Mouse (Mus musculus) intestine, postnatal 0 days (tissue): ENCODE measurements around the gene Adamtsl5. TPM values are rescaled to one million over a fixed set of nuclear protein-coding genes. Genes with fewer than 3 reads are reported as not detected.
"Not testable (repeated sequence)": the region's sequence is repeated elsewhere in the genome, so short reads cannot be mapped to it uniquely, and the experiment has no call there.

Experiments
- ATAC-seq: fragments of 200-750 bp; cut with Nextera tagmentation; 2 replicates; pipeline ENCODE4 v1.8.0; 2017; ENCODE audit warnings: mild to moderate bottlenecking, moderate TSS enrichment, moderate library complexity
- H3K27ac ChIP-seq: fragments of 300-500 bp; sonication (generic); 2 replicates; pipeline ENCODE4 v1.5.1; 2014; ENCODE audit warnings: mild to moderate bottlenecking, low read depth, low read length, moderate library complexity
- H3K27me3 ChIP-seq: fragments of 300-500 bp; sonication (generic); replicated peaks from 2 replicates; pipeline ENCODE4 v1.6.1; 2014; ENCODE audit warnings: low read length, mixed read lengths; ENCODE audit not compliant: control insufficient read depth, insufficient read depth
- H3K36me3 ChIP-seq: fragments of 300-500 bp; sonication (generic); 2 replicates; pipeline ENCODE4 v1.6.1; 2014; ENCODE audit warnings: mild to moderate bottlenecking, moderate library complexity; ENCODE audit not compliant: control insufficient read depth, insufficient read depth
- H3K4me1 ChIP-seq: fragments of 300-500 bp; sonication (generic); replicated peaks from 2 replicates; pipeline ENCODE4 v1.6.1; 2014; ENCODE audit warnings: antibody characterized with exemption, low read length, mixed read lengths; ENCODE audit not compliant: control insufficient read depth, insufficient read depth
- H3K4me2 ChIP-seq: fragments of 300-500 bp; sonication (generic); replicated peaks from 2 replicates; pipeline ENCODE4 v1.6.1; 2014; ENCODE audit warnings: low read depth, mild to moderate bottlenecking, moderate library complexity
- H3K4me3 ChIP-seq: fragments of 300-500 bp; sonication (generic); 2 replicates; pipeline ENCODE4 v1.5.1; 2014; ENCODE audit warnings: low read depth, low read length
- H3K9ac ChIP-seq: fragments of 300-500 bp; sonication (generic); 2 replicates; pipeline ENCODE4 v1.6.1; 2014; ENCODE audit warnings: mild to moderate bottlenecking, low read depth, low read length
- H3K9me3 ChIP-seq: fragments of 300-500 bp; sonication (generic); 2 replicates; pipeline ENCODE4 v1.6.1; 2016; ENCODE audit warnings: mixed run types; ENCODE audit not compliant: control insufficient read depth
- CTCF ChIP-seq: sonication (generic); IDR thresholded peaks from 2 replicates; pipeline ENCODE4 v1.5.1; 2016; ENCODE audit warnings: low read depth, mild to moderate bottlenecking, control low read depth, antibody characterized with exemption, moderate library complexity
- WGBS: fragments of 180-500 bp; shearing (Covaris S2); extraction: QIAGEN DNeasy Blood & Tissue Kit; methylation state at CpG from one replicate; pipeline ENCODE4 v1.1.7; 2014; 5-methylcytosine and 5-hydroxymethylcytosine counted together
- polyA plus RNA-seq: library from polyadenylated mRNA; unstranded; fragments of >200 nt; fragmentation: Nextera tagmentation; extraction: Ambion mirVana; gene quantifications from 2 replicates; pipeline ENCODE4 v1.2.1, GENCODE M21; 2015

Adamtsl5 gene
- polyA plus RNA-seq, 1 experiment from 2014 or later, result 46.7 TPM

DNA sequence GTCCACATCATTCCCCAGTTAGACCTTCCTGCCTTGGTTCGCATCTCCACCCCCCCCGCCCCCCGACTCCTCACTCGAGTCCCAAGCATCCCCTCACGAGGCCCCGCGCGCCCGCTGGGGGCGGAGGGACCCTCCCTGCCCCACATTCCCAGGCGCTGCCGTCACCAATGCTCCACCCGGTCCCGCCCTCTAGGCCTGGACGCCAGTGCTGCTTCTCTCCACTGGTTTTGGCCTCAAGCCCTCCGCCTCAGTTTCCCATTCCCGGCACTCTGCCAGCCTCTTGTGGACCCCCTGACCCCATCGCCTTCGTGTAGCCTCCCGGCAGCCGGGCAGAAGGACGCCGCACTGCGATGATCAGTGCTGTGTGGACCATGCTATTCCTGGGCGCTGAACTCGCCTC lies 769 bp upstream of the Adamtsl5 start:
- Histone ChIP-seq H3K27me3 (0 out of 2 replicates have a peak, but pooled peaks cover under 1% of the 10 kb centered on the region), H3K36me3 (no peaks in the 10 kb centered on the region; the same call in 1 of the 2 replicates), H3K4me3 (peak overlapping the region; percentile 45), H3K9me3 (no peaks in the 10 kb centered on the region), H3K4me1 (peaks cover 4% of the 10 kb centered on the region; the same call in 1 of the 2 replicates), H3K27ac (no peak overlapping the region), H3K9ac (no peak overlapping the region), H3K4me2 (peak overlapping the region; percentile 77)
- ATAC-seq, result no peak
- 20% methylated on average over 26 of the region's 26 CpGs for WGBS
- no peak for TF ChIP-seq CTCF

DNA sequence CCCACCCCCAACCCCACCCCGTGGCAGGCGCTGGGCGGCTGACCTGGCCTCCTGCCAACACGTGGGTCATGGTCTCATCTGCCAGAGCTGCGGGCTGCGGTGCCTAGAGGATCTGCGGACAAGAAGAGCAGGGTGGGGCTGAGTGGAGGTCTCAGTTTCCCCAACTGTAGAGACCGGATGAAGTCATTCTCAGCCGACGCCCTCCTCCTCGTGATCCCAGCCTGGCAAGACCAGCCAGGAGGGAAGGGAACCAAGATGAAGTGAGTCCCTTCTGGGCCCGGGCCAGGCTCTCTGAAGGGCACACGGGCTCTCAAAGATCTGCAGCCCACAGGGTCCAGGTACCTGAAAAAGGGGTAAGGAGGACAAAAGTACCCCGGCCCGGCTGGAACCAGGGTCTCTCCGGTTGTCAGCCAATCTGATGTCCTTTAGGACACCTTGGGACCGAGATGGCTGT lies 671 bp downstream of the Adamtsl5 start:
- 11% methylated on average over 17 of the region's 17 CpGs for WGBS

DNA sequence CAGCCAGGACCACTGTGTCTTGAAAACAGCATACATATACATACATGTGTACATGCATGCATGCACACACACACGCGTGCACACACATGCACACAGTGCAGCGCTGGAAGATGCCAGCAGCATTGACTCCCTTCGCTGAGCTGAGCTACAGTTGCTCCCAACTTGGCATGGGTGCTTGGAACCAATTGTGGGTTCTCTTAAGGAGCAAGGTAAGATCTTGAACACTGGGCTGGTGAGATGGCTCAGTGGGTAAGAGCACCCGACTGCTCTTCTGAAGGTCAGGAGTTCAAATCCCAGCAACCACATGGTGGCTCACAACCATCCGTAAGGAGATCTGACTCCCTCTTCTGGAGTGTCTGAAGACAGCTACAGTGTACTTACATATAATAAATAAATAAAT lies 2.3 kb downstream of the Adamtsl5 start:
- H3K4me3 ChIP-seq, H3K4me2 ChIP-seq, ATAC-seq, H3K27ac ChIP-seq, H3K9ac ChIP-seq, H3K9me3 ChIP-seq, H3K36me3 ChIP-seq: not testable (repeated sequence)
- Histone ChIP-seq H3K27me3 (peaks cover 18% of the 10 kb centered on the region), H3K4me1 (peaks cover 18% of the 10 kb centered on the region)
- 84% methylated on average over 5 of the region's 6 CpGs for WGBS

More for the DNA sequence above, 671 bp downstream of the Adamtsl5 start:
- Histone ChIP-seq H3K27me3 (peaks cover 2% of the 10 kb centered on the region), H3K27ac (peak overlapping the region; percentile 46; the same call in 1 of the 2 replicates), H3K9ac (peak overlapping the region; percentile 45), H3K4me3 (peak overlapping the region; percentile 45), H3K4me1 (peaks cover 9% of the 10 kb centered on the region; the same call in 1 of the 2 replicates), H3K9me3 (no peaks in the 10 kb centered on the region), H3K4me2 (peak overlapping the region; percentile 77), H3K36me3 (no peaks in the 10 kb centered on the region; the same call in 1 of the 2 replicates)
- no peak for TF ChIP-seq CTCF
- no peak for ATAC-seq

DNA sequence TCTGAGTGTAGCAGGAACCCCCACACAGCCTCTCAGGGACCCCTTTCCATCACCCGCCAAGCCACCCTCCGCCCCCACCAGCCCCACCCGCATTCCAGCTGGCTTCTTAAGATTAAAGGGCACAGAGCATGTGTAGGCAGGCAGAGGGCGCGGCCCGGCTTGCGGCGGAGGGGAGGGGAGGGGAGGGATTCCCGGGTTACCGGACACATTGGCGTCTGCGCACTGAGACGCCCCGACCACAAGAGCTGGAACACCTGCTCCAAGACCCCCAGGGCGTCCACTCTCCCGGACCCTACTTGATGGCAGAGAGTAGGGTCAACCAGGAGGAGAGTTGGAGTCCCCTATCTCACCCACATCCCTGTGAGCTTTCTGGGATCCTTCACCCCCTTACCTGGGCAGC lies 3.1 kb downstream of the Adamtsl5 start:
- ATAC-seq, result no peak; the same call in 1 of the 2 replicates
- Histone ChIP-seq H3K9ac (no peak overlapping the region), H3K27ac (peak overlapping the region; percentile 72), H3K4me1 (peaks cover 24% of the 10 kb centered on the region), H3K4me3 (peak overlapping the region; percentile 23; the same call in 1 of the 2 replicates), H3K27me3 (peaks cover 19% of the 10 kb centered on the region), H3K9me3 (no peaks in the 10 kb centered on the region), H3K36me3 (peaks cover 3% of the 10 kb centered on the region; the same call in 1 of the 2 replicates), H3K4me2 (peak overlapping the region; percentile 61)
- 13% methylated on average over 16 of the region's 16 CpGs for WGBS
- TF ChIP-seq CTCF, result 0 out of 2 replicates have a peak, but pooled peaks have one; percentile 14

DNA sequence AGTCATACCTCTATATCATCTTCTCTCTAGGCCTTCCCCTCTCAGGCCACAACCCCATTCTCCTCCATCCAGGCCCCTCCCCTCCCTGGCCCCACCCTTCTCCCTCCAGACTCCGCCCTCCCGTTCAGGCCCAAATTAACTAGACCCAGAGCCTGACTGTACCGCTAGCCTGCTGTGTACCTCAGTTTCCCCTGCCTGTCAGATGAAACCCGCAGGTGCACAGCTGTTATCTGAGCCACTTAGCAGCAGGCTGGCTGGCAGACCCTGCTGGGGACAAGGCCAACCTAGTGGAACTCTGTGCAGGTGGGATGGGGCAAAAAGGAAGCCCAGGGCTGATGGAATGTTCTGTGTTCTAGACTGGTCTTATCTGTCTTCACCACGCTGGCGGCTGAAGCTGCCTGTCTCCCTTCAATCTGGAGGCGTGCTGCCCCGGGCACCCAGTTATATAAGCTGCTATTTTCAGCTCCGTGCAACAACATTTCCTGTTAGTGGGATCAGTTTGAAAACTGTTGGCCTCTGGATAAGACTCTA lies 4.0 kb downstream of the Adamtsl5 start:
- Histone ChIP-seq H3K4me2 (peak overlapping the region; percentile 61), H3K9ac (no peak overlapping the region), H3K27me3 (peaks cover 19% of the 10 kb centered on the region), H3K4me3 (no peak overlapping the region), H3K27ac (peak overlapping the region; percentile 72), H3K9me3 (no peaks in the 10 kb centered on the region), H3K36me3 (peaks cover 3% of the 10 kb centered on the region; the same call in 1 of the 2 replicates), H3K4me1 (peaks cover 24% of the 10 kb centered on the region)
- no peak for TF ChIP-seq CTCF
- WGBS, result 34% methylated on average over 9 of the region's 9 CpGs
- no peak for ATAC-seq

DNA sequence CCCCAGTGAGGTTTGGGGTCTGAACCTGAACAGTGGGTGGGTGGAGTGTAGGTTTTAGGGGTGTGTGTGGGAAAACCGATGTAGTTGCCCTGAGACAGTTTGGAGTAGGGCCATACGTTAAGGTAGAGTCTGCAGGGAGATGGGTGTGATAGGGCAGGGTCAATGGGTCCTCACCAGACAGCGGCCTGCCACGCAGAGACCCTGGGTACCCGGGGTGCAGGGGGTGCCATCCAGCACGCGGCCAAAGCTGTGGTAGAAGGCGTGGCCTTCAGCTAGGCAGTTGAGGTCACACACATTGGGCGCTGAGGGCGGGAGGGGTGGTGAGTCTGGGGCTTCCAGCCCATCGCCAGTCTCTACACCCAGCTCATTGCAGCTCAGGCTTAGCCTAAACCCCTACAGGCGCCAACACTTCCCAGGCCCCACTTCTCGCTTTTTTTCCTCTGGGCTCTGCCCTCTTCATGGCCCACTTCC lies 4.8 kb downstream of the Adamtsl5 start:
- peaks cover 24% of the 10 kb centered on the region for H3K4me1 ChIP-seq
- peaks cover 3% of the 10 kb centered on the region; the same call in 1 of the 2 replicates for H3K36me3 ChIP-seq
- WGBS, result 38% methylated on average over 13 of the region's 13 CpGs
- H3K4me3 ChIP-seq, result no peak overlapping the region
- TF ChIP-seq CTCF, result no peak
- no peak for ATAC-seq
- peaks cover 19% of the 10 kb centered on the region for H3K27me3 ChIP-seq
- H3K9me3 ChIP-seq, result no peaks in the 10 kb centered on the region
- H3K4me2 ChIP-seq, result peak overlapping the region; percentile 61
- H3K27ac ChIP-seq, result 0 out of 2 replicates have a peak overlapping the region, but pooled peaks have one; percentile 72
- no peak overlapping the region for H3K9ac ChIP-seq
